In genomic region chr12:15552979-15553680, GRCm38 (mm10) we compare ENCODE assay signal across 18 mouse cellular contexts.
DNase-seq lines count a peak whose midpoint lies in the region; ATAC-seq and TF ChIP-seq lines count a peak whose summit lies in the region.
"Had no signal": no experiment of that assay in that cellular context is flagged by ENCODE, and none has a peak within 500 bp of the region (broad histone marks: within the 10 kb centered on the region; RNA-seq: fewer than 3 reads in every experiment).

No protein-coding gene starts in this region.

- 0 out of 2 replicates have a peak, but pooled peaks have one; percentile 37 for ATAC-seq in hindbrain, embryonic 16.5 days
- no peak for ATAC-seq in hindbrain, postnatal 0 days
- peak; percentile 50 for ATAC-seq in midbrain, embryonic 13.5 days
- ATAC-seq in midbrain, embryonic 15.5 days (replicated peaks), result no peak
- no peak for ATAC-seq in heart, embryonic 12.5 days (ENCODE audit: insufficient number of reproducible peaks, low FRiP score)
- ATAC-seq: activated CD4-positive, CD25-positive, alpha-beta regulatory T cell, adult 4 months; forebrain, embryonic 15.5 days; Patski had no signal

- no peak overlapping the region for H3K4me3 ChIP-seq in hindbrain, embryonic 16.5 days (ENCODE audit: low read length)
- H3K4me3 ChIP-seq in hindbrain, postnatal 0 days (ENCODE audit: low read length), result no peak overlapping the region
- H3K4me3 ChIP-seq in midbrain, embryonic 13.5 days (replicated peaks), result no peak overlapping the region
- no peak overlapping the region for H3K4me3 ChIP-seq in midbrain, embryonic 15.5 days
- no peak overlapping the region for H3K4me3 ChIP-seq in MEL (ENCODE audit: control insufficient read depth in 1 of 2, insufficient read depth in 1 of 2, low read depth in 2 of 2, low read length in 2 of 2)
- no peak overlapping the region for H3K4me3 ChIP-seq in heart, embryonic 12.5 days
- H3K4me3 ChIP-seq: embryonic facial prominence, embryonic 12.5 days; forebrain, embryonic 15.5 days; heart, adult 2 months had no signal

- no peak for DNase-seq in hindbrain, postnatal 0 days (ENCODE audit: low spot score)
- DNase-seq in MEL (ENCODE audit: low read depth, low spot score), result no peak
- DNase-seq: adrenal gland, postnatal 14 days; cerebellum, adult 11-12 months; cerebellum, adult 9-10 months; cerebellum, postnatal 25 days; gastrocnemius, postnatal 10 days; heart, adult 2 months; kidney, adult 11 months had no signal

- TF ChIP-seq POLR2A in MEL (IDR thresholded peaks at IDR 0.05; ENCODE audit: control insufficient read depth in 1 of 2, insufficient read depth in 1 of 2, low read depth in 1 of 2, low read length in 2 of 2, poor library complexity in 1 of 2), result no peak

- H3K9ac ChIP-seq in hindbrain, embryonic 16.5 days (ENCODE audit: low read depth, low read length), result no peak overlapping the region
- no peak overlapping the region for H3K9ac ChIP-seq in hindbrain, postnatal 0 days (replicated peaks; ENCODE audit: low read length)
- H3K9ac ChIP-seq in midbrain, embryonic 13.5 days (replicated peaks), result no peak overlapping the region
- H3K9ac ChIP-seq in midbrain, embryonic 15.5 days, result no peak overlapping the region
- no peak overlapping the region for H3K9ac ChIP-seq in MEL (ENCODE audit: control insufficient read depth, low read depth, low read length, poor library complexity, severe bottlenecking)
- no peak overlapping the region for H3K9ac ChIP-seq in heart, embryonic 12.5 days
- H3K9ac ChIP-seq: embryonic facial prominence, embryonic 12.5 days; forebrain, embryonic 15.5 days had no signal

- 65% methylated on average over 6 of the region's 6 CpGs for WGBS in hindbrain, embryonic 16.5 days
- 70% methylated on average over 6 of the region's 6 CpGs for WGBS in hindbrain, postnatal 0 days
- 81% methylated on average over 6 of the region's 6 CpGs for WGBS in midbrain, embryonic 13.5 days
- WGBS in midbrain, embryonic 15.5 days, result 77% methylated on average over 6 of the region's 6 CpGs
- WGBS in heart, embryonic 12.5 days, result 53% methylated on average over 6 of the region's 6 CpGs

- no peaks in the 10 kb centered on the region for H3K4me1 ChIP-seq in hindbrain, embryonic 16.5 days (ENCODE audit: control insufficient read depth, insufficient read depth, low read depth, low read length)
- H3K4me1 ChIP-seq in hindbrain, postnatal 0 days (ENCODE audit: insufficient read depth, low read length), result no peaks in the 10 kb centered on the region
- no peaks in the 10 kb centered on the region for H3K4me1 ChIP-seq in midbrain, embryonic 13.5 days (replicated peaks)
- no peaks in the 10 kb centered on the region for H3K4me1 ChIP-seq in midbrain, embryonic 15.5 days
- no peaks in the 10 kb centered on the region for H3K4me1 ChIP-seq in MEL (ENCODE audit: control insufficient read depth in 1 of 2, insufficient read depth in 2 of 2, low read length in 2 of 2)
- H3K4me1 ChIP-seq in heart, embryonic 12.5 days (replicated peaks), result no peaks in the 10 kb centered on the region
- H3K4me1 ChIP-seq: embryonic facial prominence, embryonic 12.5 days; forebrain, embryonic 15.5 days had no signal

- H3K36me3 ChIP-seq in hindbrain, embryonic 16.5 days (ENCODE audit: control insufficient read depth, insufficient read depth, low read length), result no peaks in the 10 kb centered on the region
- H3K36me3 ChIP-seq in hindbrain, postnatal 0 days (ENCODE audit: insufficient read depth, low read length), result no peaks in the 10 kb centered on the region
- no peaks in the 10 kb centered on the region for H3K36me3 ChIP-seq in midbrain, embryonic 13.5 days
- no peaks in the 10 kb centered on the region for H3K36me3 ChIP-seq in midbrain, embryonic 15.5 days (replicated peaks)
- H3K36me3 ChIP-seq in MEL (ENCODE audit: control insufficient read depth in 1 of 2, insufficient read depth in 2 of 2, low read length in 2 of 2), result no peaks in the 10 kb centered on the region
- no peaks in the 10 kb centered on the region for H3K36me3 ChIP-seq in heart, embryonic 12.5 days
- H3K36me3 ChIP-seq: embryonic facial prominence, embryonic 12.5 days; forebrain, embryonic 15.5 days had no signal

- TF ChIP-seq CTCF in hindbrain, postnatal 0 days (IDR thresholded peaks at IDR 0.05; ENCODE audit: low read depth), result no peak
- no peak for TF ChIP-seq CTCF in MEL (IDR thresholded peaks at IDR 0.05 in 2 of 3, conservative IDR thresholded peaks at IDR 0.05 in 1 of 3; ENCODE audit: control insufficient read depth in 1 of 3, insufficient read depth in 1 of 3, low read depth in 2 of 3, low read length in 3 of 3, poor library complexity in 1 of 3, severe bottlenecking in 1 of 3)

- H3K4me2 ChIP-seq in hindbrain, embryonic 16.5 days (ENCODE audit: low read length), result no peak overlapping the region
- no peak overlapping the region for H3K4me2 ChIP-seq in hindbrain, postnatal 0 days (ENCODE audit: low read depth, low read length)
- H3K4me2 ChIP-seq in midbrain, embryonic 13.5 days (replicated peaks), result no peak overlapping the region
- H3K4me2 ChIP-seq in midbrain, embryonic 15.5 days, result no peak overlapping the region
- no peak overlapping the region for H3K4me2 ChIP-seq in heart, embryonic 12.5 days
- H3K4me2 ChIP-seq: embryonic facial prominence, embryonic 12.5 days; forebrain, embryonic 15.5 days; heart, embryonic 11.5 days had no signal

- no peak for TF ChIP-seq EP300 in MEL (IDR thresholded peaks at IDR 0.05; ENCODE audit: low read depth in 1 of 2, low read length in 2 of 2)

- H3K27ac ChIP-seq in hindbrain, embryonic 16.5 days (ENCODE audit: low read depth, low read length), result no peak overlapping the region
- H3K27ac ChIP-seq in hindbrain, postnatal 0 days, result no peak overlapping the region
- H3K27ac ChIP-seq in midbrain, embryonic 13.5 days, result no peak overlapping the region
- H3K27ac ChIP-seq in midbrain, embryonic 15.5 days, result no peak overlapping the region
- H3K27ac ChIP-seq in MEL (ENCODE audit: control insufficient read depth, low read depth, low read length), result no peak overlapping the region
- no peak overlapping the region for H3K27ac ChIP-seq in heart, embryonic 12.5 days (ENCODE audit: poor library complexity, severe bottlenecking)
- H3K27ac ChIP-seq: embryonic facial prominence, embryonic 12.5 days; forebrain, embryonic 15.5 days; heart, adult 2 months had no signal

- no peak for TF ChIP-seq RAD21 in MEL (IDR thresholded peaks at IDR 0.05; ENCODE audit: low read depth, low read length)

- no peaks in the 10 kb centered on the region for H3K9me3 ChIP-seq in hindbrain, embryonic 16.5 days (ENCODE audit: control insufficient read depth, low read length)
- H3K9me3 ChIP-seq in hindbrain, postnatal 0 days (ENCODE audit: low read length), result no peaks in the 10 kb centered on the region
- H3K9me3 ChIP-seq in midbrain, embryonic 13.5 days, result no peaks in the 10 kb centered on the region
- H3K9me3 ChIP-seq in midbrain, embryonic 15.5 days, result no peaks in the 10 kb centered on the region
- no peaks in the 10 kb centered on the region for H3K9me3 ChIP-seq in MEL (replicated peaks; ENCODE audit: insufficient read depth, low read length)
- no peaks in the 10 kb centered on the region for H3K9me3 ChIP-seq in heart, embryonic 12.5 days (replicated peaks)
- H3K9me3 ChIP-seq: embryonic facial prominence, embryonic 12.5 days; forebrain, embryonic 15.5 days had no signal

- H3K27me3 ChIP-seq in hindbrain, embryonic 16.5 days (replicated peaks; ENCODE audit: control insufficient read depth, insufficient read depth, low read length), result no peaks in the 10 kb centered on the region
- H3K27me3 ChIP-seq in hindbrain, postnatal 0 days (ENCODE audit: insufficient read depth, low read length), result no peaks in the 10 kb centered on the region
- H3K27me3 ChIP-seq in midbrain, embryonic 13.5 days, result no peaks in the 10 kb centered on the region
- no peaks in the 10 kb centered on the region for H3K27me3 ChIP-seq in midbrain, embryonic 15.5 days (replicated peaks)
- H3K27me3 ChIP-seq in MEL (ENCODE audit: control insufficient read depth in 1 of 2, insufficient read depth in 2 of 2, low read length in 2 of 2), result no peaks in the 10 kb centered on the region
- no peaks in the 10 kb centered on the region for H3K27me3 ChIP-seq in heart, embryonic 12.5 days (replicated peaks)
- H3K27me3 ChIP-seq: embryonic facial prominence, embryonic 12.5 days; forebrain, embryonic 15.5 days; Patski had no signal

- H3K79me2 ChIP-seq in MEL (ENCODE audit: control insufficient read depth, insufficient read depth, low read length, poor library complexity), result no peaks in the 10 kb centered on the region

TF ChIP-seq in MEL, 35 proteins besides CTCF, POLR2A, EP300 and RAD21:
- no peak for TF ChIP-seq USF1 (IDR thresholded peaks at IDR 0.05; ENCODE audit: low read depth, low read length)
- TF ChIP-seq ZNF384 (IDR thresholded peaks at IDR 0.05; ENCODE audit: low read depth, low read length), result peak; percentile 52

Comparison
In these comparisons a context has a peak if more than half of its experiments do, and no peak if none do; other contexts are left out.
1. ATAC-seq: peak in hindbrain, embryonic 16.5 days (single experiment) and midbrain, embryonic 13.5 days (single experiment); none in hindbrain, postnatal 0 days (single experiment), midbrain, embryonic 15.5 days (single experiment) and heart, embryonic 12.5 days (single experiment).